Mouse (Mus musculus) left cerebral cortex, adult 18-20 months (tissue): Measurements from ENCODE around the gene Olfr867. TPM values are rescaled to one million over a fixed set of nuclear protein-coding genes. Genes with fewer than 3 reads are reported as not detected.

ENCODE experiments used
- DNase-seq, 2 experiments: peaks; one replicate each; pipeline ENCODE4 v3.0.0; 2021 to 2022; ENCODE audit warnings: low spot score in 2 of 2, mixed read lengths in 1 of 2
- long read RNA-seq, 2 experiments: library from polyadenylated mRNA; stranded (forward); transcript quantifications; one replicate each; pipeline ENCODE4 v2.0.0; 2021
- microRNA-seq, 2 experiments: library from miRNA; unstranded; fragments of <30 nt; microRNA quantifications; one replicate each; pipeline ENCODE4 v1.2.0; 2021
- total RNA-seq, 2 experiments: library from RNA; stranded (reverse); gene quantifications; 2 replicates each; pipeline ENCODE4 v1.2.3; 2021

Olfr867 gene
- not detected for total RNA-seq
- long read RNA-seq, experiment 1: 0 reads
- long read RNA-seq, experiment 2: 0 reads

DNA sequence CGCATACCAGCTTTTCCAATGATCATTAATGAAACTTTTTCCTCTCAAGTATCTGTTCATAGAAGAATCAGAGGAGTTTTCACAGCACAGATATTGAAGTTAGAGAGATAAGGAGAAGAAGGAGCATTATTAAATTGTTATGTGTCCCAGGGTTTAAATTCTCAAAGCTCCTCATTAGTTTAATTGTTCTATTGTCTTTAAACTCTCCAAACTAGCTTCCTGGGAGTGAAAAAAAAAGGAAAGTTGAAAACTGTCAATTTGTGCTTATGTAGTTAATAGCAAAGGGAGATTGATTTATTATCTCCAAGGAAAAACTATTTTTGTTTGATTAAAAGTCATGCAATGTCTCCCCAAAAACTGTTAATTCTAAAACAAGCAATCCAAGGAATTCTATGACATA is at the start of gene Olfr867:
Gene Olfr867, minus strand, starts transcription at position 101 of the 400 bp plus-strand sequence.
- DNase-seq: no peak

DNA sequence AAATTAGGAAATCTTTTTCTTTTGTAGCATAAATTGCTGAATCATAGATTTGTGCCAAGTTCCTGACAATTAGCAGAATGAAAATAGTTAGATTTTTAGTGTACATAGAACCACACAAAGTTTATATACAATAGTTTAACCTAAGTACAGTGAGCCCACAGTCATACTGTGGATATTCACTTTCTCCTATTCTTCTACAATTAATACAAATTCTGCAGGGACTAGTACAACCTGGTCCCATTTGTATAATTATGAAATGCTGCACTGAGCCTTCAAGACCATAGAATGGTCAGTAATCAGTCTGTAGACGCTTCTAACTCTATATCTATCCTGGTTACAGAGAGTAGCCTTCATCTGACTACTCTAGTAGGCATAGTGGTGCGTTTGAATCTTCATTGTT is 41.0 kb upstream of the Olfr867 start, which contains the start of gene Olfr868:
Gene Olfr868, plus strand, starts transcription at position 301 of the 400 bp plus-strand sequence.
- DNase-seq: no peak

DNA sequence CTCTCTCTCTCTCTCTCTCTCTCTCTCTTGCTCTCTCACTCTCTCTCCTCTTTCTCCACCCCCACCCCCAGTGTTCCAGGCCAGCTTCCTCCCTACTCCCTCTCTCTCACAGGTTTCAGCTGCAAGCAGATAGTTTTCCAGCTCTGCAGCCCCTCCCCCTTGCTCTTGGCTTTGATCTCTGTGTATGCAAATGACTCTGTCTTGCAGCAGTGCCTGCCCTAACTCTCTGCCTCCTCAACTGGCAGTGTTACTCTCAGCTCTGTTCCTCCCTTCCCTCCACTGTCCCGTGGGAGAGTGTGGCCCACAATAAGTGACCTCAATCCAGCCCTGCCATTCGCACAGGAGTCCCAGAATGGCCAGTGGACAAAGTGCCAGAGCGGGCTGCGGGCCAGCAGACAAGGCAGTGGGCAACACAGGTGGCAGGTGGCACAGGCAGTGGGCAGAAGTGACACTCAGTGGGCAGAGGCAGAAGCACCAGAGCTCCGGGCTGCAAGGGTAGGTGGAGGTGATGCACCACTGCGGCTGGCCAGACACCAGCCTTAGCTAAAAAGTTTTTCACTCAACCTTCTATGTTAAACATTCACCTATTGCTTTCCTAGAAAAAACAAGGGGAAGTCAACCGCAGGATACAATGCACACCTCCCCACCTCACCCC is 16.3 kb upstream of the Olfr867 start:
- peak; percentile 11 to 20 for DNase-seq

DNA sequence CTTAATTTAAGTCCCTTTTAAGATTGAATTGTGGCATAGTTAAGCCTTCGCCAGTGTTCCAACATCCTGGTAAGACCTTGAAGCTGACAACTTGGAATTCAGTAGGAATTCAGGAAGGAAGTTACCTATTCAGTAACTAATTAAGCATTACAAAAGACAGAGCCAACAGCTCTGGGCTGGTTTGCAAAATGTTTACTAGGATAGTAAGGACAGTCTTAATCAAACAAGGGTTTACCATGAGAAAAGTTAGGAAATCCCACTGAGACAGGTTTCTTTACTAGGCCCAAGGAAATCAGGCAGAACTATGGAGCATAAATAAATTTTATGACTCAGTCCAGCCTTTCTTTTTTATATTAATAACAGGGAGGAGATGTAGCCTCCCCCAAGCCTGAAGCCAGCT is 13.9 kb upstream of the Olfr867 start:
- no peak for DNase-seq

DNA sequence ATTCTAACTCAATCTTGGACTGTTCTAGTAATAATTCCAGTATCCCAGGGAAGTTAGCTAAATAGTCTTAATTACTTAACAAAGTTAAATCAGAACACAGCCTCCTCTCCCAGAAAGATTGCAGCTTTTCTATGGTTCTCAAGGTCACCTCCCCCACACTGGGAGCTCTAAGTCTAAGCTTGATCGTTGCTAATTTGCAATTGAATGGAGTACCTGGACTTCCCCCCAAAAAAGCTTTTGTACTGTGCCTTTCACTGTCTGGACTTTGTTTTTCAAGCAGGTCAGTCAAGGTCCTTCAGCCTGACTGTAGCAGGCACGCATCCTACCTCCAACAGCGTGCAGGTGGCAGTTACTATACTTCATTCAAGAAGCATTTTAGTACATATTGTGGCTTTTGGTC is 12.9 kb upstream of the Olfr867 start:
- no peak for DNase-seq

DNA sequence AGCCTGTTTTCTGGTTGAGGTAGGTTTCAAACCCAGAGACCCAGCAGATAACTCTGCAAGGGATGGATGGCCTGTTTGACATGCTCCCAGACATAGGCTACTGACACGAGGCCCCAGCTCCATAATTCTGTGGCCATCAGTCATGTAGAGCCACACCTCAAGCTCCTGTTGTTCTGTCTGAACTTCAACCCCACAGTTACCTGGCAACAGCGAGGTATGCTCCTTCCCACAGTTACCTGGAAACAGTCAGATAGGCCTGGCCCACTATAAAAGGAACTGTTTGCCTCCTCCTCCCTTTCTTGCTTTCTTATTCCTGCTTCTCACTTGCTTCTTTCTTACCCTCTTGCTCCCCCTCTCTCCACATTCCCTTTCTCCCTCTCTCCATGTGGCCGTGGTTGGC is 9.4 kb downstream of the Olfr867 start:
- DNase-seq: no peak

DNA sequence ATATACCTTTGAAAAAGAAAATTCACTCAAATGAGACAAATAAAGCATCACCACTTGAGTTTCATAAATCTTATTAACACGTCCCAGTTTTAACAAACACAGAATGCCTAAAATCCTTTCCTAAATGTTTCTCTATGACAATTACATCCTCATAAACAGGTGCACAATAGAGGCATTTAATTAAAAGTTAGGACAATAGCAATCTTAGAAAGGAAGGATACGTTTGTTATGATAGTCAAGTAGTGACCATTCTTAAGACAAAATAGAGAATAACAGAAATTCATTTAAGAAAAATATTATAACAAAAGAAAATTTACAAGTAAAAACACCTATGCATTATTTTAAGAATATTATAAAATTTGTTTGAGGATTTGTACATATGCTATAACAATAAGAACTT is 29.4 kb downstream of the Olfr867 start, which contains the start of gene Olfr866:
Gene Olfr866, minus strand, starts transcription at position 101 of the 400 bp plus-strand sequence.
- no peak for DNase-seq

Small RNA genes lying within 50 kb of the gene (microRNA-seq; reads per million reads assigned to microRNA genes)
- gene Gm26231: 0 reads per million in 2 experiments
- gene Gm44395: 0 reads per million in 2 experiments

Other genes starting within 250 kb of the Olfr867 start
- gene Olfr860, start 207.8 kb downstream of the Olfr867 start, total RNA-seq: not detected
- not detected for gene Olfr862, start 169.6 kb downstream of the Olfr867 start, total RNA-seq
- not detected for gene Olfr77, start 140.7 kb downstream of the Olfr867 start, total RNA-seq
- gene Olfr866, start 29.5 kb downstream of the Olfr867 start, total RNA-seq: not detected
- not detected for gene Olfr868, start 41.1 kb upstream of the Olfr867 start, total RNA-seq
- gene Olfr869, start 71.4 kb upstream of the Olfr867 start, total RNA-seq: not detected
- not detected for gene Olfr870, start 116.5 kb upstream of the Olfr867 start, total RNA-seq
- not detected for gene Olfr871, start 154.6 kb upstream of the Olfr867 start, total RNA-seq
- not detected for gene Olfr872, start 179.6 kb upstream of the Olfr867 start, total RNA-seq
- not detected for gene Olfr39, start 224.8 kb upstream of the Olfr867 start, total RNA-seq
- not detected for gene Olfr873, start 241.0 kb upstream of the Olfr867 start, total RNA-seq